In genomic region chr10:110647603-110648002, GRCm38 (mm10) we compare ENCODE assay signal across 18 mouse cellular contexts.
A peak's percentile ranks its signal among the peaks of the same experiment; 100 is the strongest.
DNase-seq lines count a peak whose midpoint lies in the region; ATAC-seq and TF ChIP-seq lines count a peak whose summit lies in the region.
"Had no signal": no experiment of that assay in that cellular context is flagged by ENCODE, and none has a peak within 500 bp of the region (broad histone marks: within the 10 kb centered on the region; RNA-seq: fewer than 3 reads in every experiment).

No protein-coding gene starts in this region.

- intact Hi-C loops in heart, postnatal 10 days (cut with DNase I): loop anchor here (5.0 kb wide), 1 partner anchor 205 kb away; no protein-coding TSS in a partner anchor

- no peak for TF ChIP-seq CTCF in midbrain, postnatal 0 days (IDR thresholded peaks at IDR 0.05)

- H3K4me2 ChIP-seq in forebrain, embryonic 13.5 days: peak overlapping the region; percentile 30
- H3K4me2 ChIP-seq in midbrain, postnatal 0 days (ENCODE audit: low read depth, low read length, poor library complexity, severe bottlenecking): no peak overlapping the region
- H3K4me2 ChIP-seq in midbrain, embryonic 16.5 days (ENCODE audit: low read length): no peak overlapping the region
- H3K4me2 ChIP-seq in forebrain, embryonic 15.5 days (replicated peaks): 0 out of 2 replicates have a peak overlapping the region, but pooled peaks have one; percentile 11
- H3K4me2 ChIP-seq: embryonic facial prominence, embryonic 13.5 days; heart, embryonic 13.5 days; hindbrain, embryonic 12.5 days; intestine, embryonic 15.5 days had no signal

- DNase-seq in forebrain, embryonic 10.5 days (ENCODE audit: extremely low spot score, low spot score): no peak
- DNase-seq in midbrain, postnatal 0 days (ENCODE audit: low spot score): peak; percentile 15
- DNase-seq in heart, postnatal 10 days: no peak
- no peak for DNase-seq in layer of hippocampus, adult 9-11 months
- DNase-seq: adrenal gland, postnatal 10 days; cerebellum, adult 18-20 months; cerebellum, adult 9-11 months; cerebellum, postnatal 36 days; gastrocnemius, postnatal 25 days; heart, adult 11 months; heart, postnatal 4 days had no signal

- no peak overlapping the region for H3K4me3 ChIP-seq in forebrain, embryonic 13.5 days
- H3K4me3 ChIP-seq in forebrain, embryonic 10.5 days: no peak overlapping the region
- H3K4me3 ChIP-seq in midbrain, postnatal 0 days (ENCODE audit: low read depth, low read length): no peak overlapping the region
- H3K4me3 ChIP-seq in midbrain, embryonic 16.5 days (ENCODE audit: low read depth, low read length): no peak overlapping the region
- no peak overlapping the region for H3K4me3 ChIP-seq in forebrain, embryonic 15.5 days
- H3K4me3 ChIP-seq: embryonic facial prominence, embryonic 13.5 days; heart, embryonic 13.5 days; hindbrain, embryonic 12.5 days; intestine, embryonic 15.5 days had no signal

- peak; percentile 84 for ATAC-seq in forebrain, embryonic 13.5 days
- ATAC-seq in midbrain, postnatal 0 days (ENCODE audit: low FRiP score): no peak
- ATAC-seq in midbrain, embryonic 16.5 days: no peak
- peak; percentile 77 for ATAC-seq in forebrain, embryonic 15.5 days (replicated peaks)
- ATAC-seq: intestine, embryonic 15.5 days had no signal

- no peaks in the 10 kb centered on the region for H3K9me3 ChIP-seq in forebrain, embryonic 13.5 days (replicated peaks)
- H3K9me3 ChIP-seq in forebrain, embryonic 10.5 days: no peaks in the 10 kb centered on the region
- H3K9me3 ChIP-seq in midbrain, postnatal 0 days (ENCODE audit: low read length): no peaks in the 10 kb centered on the region
- H3K9me3 ChIP-seq in midbrain, embryonic 16.5 days (replicated peaks; ENCODE audit: control insufficient read depth, low read length, poor library complexity, severe bottlenecking): no peaks in the 10 kb centered on the region
- no peaks in the 10 kb centered on the region for H3K9me3 ChIP-seq in forebrain, embryonic 15.5 days
- H3K9me3 ChIP-seq: embryonic facial prominence, embryonic 13.5 days; heart, embryonic 13.5 days; hindbrain, embryonic 12.5 days; intestine, embryonic 15.5 days had no signal

- no peak overlapping the region for H3K27ac ChIP-seq in forebrain, embryonic 13.5 days
- H3K27ac ChIP-seq in forebrain, embryonic 10.5 days: no peak overlapping the region
- H3K27ac ChIP-seq in midbrain, postnatal 0 days (ENCODE audit: low read depth, low read length): no peak overlapping the region
- no peak overlapping the region for H3K27ac ChIP-seq in midbrain, embryonic 16.5 days (ENCODE audit: low read length)
- no peak overlapping the region for H3K27ac ChIP-seq in forebrain, embryonic 15.5 days (replicated peaks)
- H3K27ac ChIP-seq: embryonic facial prominence, embryonic 13.5 days; heart, embryonic 13.5 days; hindbrain, embryonic 12.5 days; intestine, embryonic 15.5 days had no signal

- WGBS in forebrain, embryonic 13.5 days: 29% methylated on average over 7 of the region's 7 CpGs
- 85% methylated on average over 7 of the region's 7 CpGs for WGBS in forebrain, embryonic 10.5 days
- WGBS in midbrain, postnatal 0 days: 65% methylated on average over 7 of the region's 7 CpGs
- WGBS in midbrain, embryonic 16.5 days: 64% methylated on average over 7 of the region's 7 CpGs
- 19% methylated on average over 7 of the region's 7 CpGs for whole genome bisulfite sequencing in forebrain, embryonic 15.5 days

- peaks cover 18% of the 10 kb centered on the region for H3K4me1 ChIP-seq in forebrain, embryonic 13.5 days
- H3K4me1 ChIP-seq in forebrain, embryonic 10.5 days: no peaks in the 10 kb centered on the region
- no peaks in the 10 kb centered on the region for H3K4me1 ChIP-seq in midbrain, postnatal 0 days (ENCODE audit: insufficient read depth, low read length)
- peaks cover 6% of the 10 kb centered on the region for H3K4me1 ChIP-seq in midbrain, embryonic 16.5 days (ENCODE audit: control insufficient read depth, insufficient read depth, low read length)
- H3K4me1 ChIP-seq in forebrain, embryonic 15.5 days: peaks cover 19% of the 10 kb centered on the region
- H3K4me1 ChIP-seq: embryonic facial prominence, embryonic 13.5 days; heart, embryonic 13.5 days; hindbrain, embryonic 12.5 days; intestine, embryonic 15.5 days had no signal

- no peaks in the 10 kb centered on the region for H3K27me3 ChIP-seq in forebrain, embryonic 13.5 days
- no peaks in the 10 kb centered on the region for H3K27me3 ChIP-seq in forebrain, embryonic 10.5 days (ENCODE audit: poor library complexity, severe bottlenecking)
- H3K27me3 ChIP-seq in midbrain, postnatal 0 days (ENCODE audit: insufficient read depth, low read length): no peaks in the 10 kb centered on the region
- no peaks in the 10 kb centered on the region for H3K27me3 ChIP-seq in midbrain, embryonic 16.5 days (ENCODE audit: control insufficient read depth, insufficient read depth, low read depth, low read length)
- no peaks in the 10 kb centered on the region for H3K27me3 ChIP-seq in forebrain, embryonic 15.5 days
- H3K27me3 ChIP-seq: embryonic facial prominence, embryonic 13.5 days; heart, embryonic 13.5 days; hindbrain, embryonic 12.5 days; intestine, embryonic 15.5 days had no signal

- no peaks in the 10 kb centered on the region for H3K36me3 ChIP-seq in forebrain, embryonic 13.5 days (ENCODE audit: poor library complexity, severe bottlenecking)
- H3K36me3 ChIP-seq in forebrain, embryonic 10.5 days (replicated peaks): no peaks in the 10 kb centered on the region
- H3K36me3 ChIP-seq in midbrain, postnatal 0 days (ENCODE audit: insufficient read depth, low read length): no peaks in the 10 kb centered on the region
- H3K36me3 ChIP-seq in midbrain, embryonic 16.5 days (ENCODE audit: control insufficient read depth, insufficient read depth, low read length): no peaks in the 10 kb centered on the region
- no peaks in the 10 kb centered on the region for H3K36me3 ChIP-seq in forebrain, embryonic 15.5 days
- H3K36me3 ChIP-seq: embryonic facial prominence, embryonic 13.5 days; heart, embryonic 13.5 days; hindbrain, embryonic 12.5 days; intestine, embryonic 15.5 days had no signal

- no peak overlapping the region for H3K9ac ChIP-seq in forebrain, embryonic 13.5 days
- H3K9ac ChIP-seq in midbrain, postnatal 0 days (replicated peaks; ENCODE audit: low read length, poor library complexity, severe bottlenecking): no peak overlapping the region
- H3K9ac ChIP-seq in midbrain, embryonic 16.5 days (ENCODE audit: low read depth, low read length): no peak overlapping the region
- H3K9ac ChIP-seq in forebrain, embryonic 15.5 days (replicated peaks): no peak overlapping the region
- H3K9ac ChIP-seq: embryonic facial prominence, embryonic 13.5 days; heart, embryonic 13.5 days; hindbrain, embryonic 12.5 days; intestine, embryonic 15.5 days had no signal

Comparison
In these comparisons a context has a peak if more than half of its experiments do, and no peak if none do; other contexts are left out.
1. ATAC-seq: peak in forebrain, embryonic 13.5 days (single experiment) and forebrain, embryonic 15.5 days (single experiment); none in midbrain, postnatal 0 days (single experiment) and midbrain, embryonic 16.5 days (single experiment).
2. H3K4me2 ChIP-seq: peak in forebrain, embryonic 13.5 days (single experiment) and forebrain, embryonic 15.5 days (single experiment); none in midbrain, postnatal 0 days (single experiment) and midbrain, embryonic 16.5 days (single experiment).